Mouse (Mus musculus): ENCODE results near the gene Tmem117. TPM values are rescaled to one million over a fixed set of nuclear protein-coding genes. Genes with fewer than 3 reads are reported as not detected.

Gene Tmem117
- polyA plus RNA-seq, 1 experiment from 2014 or later: 0.18 TPM

GRCm38 (mm10) chr15:94769227-94769626 lies 140.2 kb downstream of the Tmem117 start:
- no peaks in the 10 kb centered on the region for H3K27me3 ChIP-seq (replicated peaks; ENCODE audit: control insufficient read depth, insufficient read depth, low read length)
- no peaks in the 10 kb centered on the region for H3K4me1 ChIP-seq (replicated peaks; ENCODE audit: control insufficient read depth, insufficient read depth, low read length)
- no peaks in the 10 kb centered on the region for H3K9me3 ChIP-seq (ENCODE audit: control insufficient read depth, low read length)
- ATAC-seq (replicated peaks; ENCODE audit: low FRiP score) (peak; percentile 57), DNase-seq (ENCODE audit: low spot score) (no peak)
- H3K4me2 ChIP-seq: no peak overlapping the region
- no peaks in the 10 kb centered on the region for H3K36me3 ChIP-seq (ENCODE audit: control insufficient read depth, insufficient read depth, low read length)
- H3K27ac ChIP-seq (ENCODE audit: low read depth, low read length): no peak overlapping the region
- H3K4me3 ChIP-seq (ENCODE audit: low read depth, low read length): no peak overlapping the region
- H3K9ac ChIP-seq (ENCODE audit: low read depth, low read length): no peak overlapping the region
- 25% methylated on average over 4 of the region's 4 CpGs for WGBS

- no peak for ATAC-seq (replicated peaks; ENCODE audit: low FRiP score)
- no peak for DNase-seq (ENCODE audit: low spot score)
- no peaks in the 10 kb centered on the region for H3K9me3 ChIP-seq (ENCODE audit: control insufficient read depth, low read length)
- no peaks in the 10 kb centered on the region for H3K27me3 ChIP-seq (replicated peaks; ENCODE audit: control insufficient read depth, insufficient read depth, low read length)
- H3K4me3 ChIP-seq (ENCODE audit: low read depth, low read length): no peak overlapping the region
- no peak overlapping the region for H3K27ac ChIP-seq (ENCODE audit: low read depth, low read length)
- 82% methylated on average over 7 of the region's 7 CpGs for WGBS
- H3K36me3 ChIP-seq (ENCODE audit: control insufficient read depth, insufficient read depth, low read length): no peaks in the 10 kb centered on the region
- no peak overlapping the region for H3K4me2 ChIP-seq
- no peak overlapping the region for H3K9ac ChIP-seq (ENCODE audit: low read depth, low read length)
- H3K4me1 ChIP-seq (replicated peaks; ENCODE audit: control insufficient read depth, insufficient read depth, low read length): no peaks in the 10 kb centered on the region
These were observed 142.0 kb downstream of the Tmem117 start for GRCm38 (mm10) chr15:94770832-94771578.

- H3K36me3 ChIP-seq (ENCODE audit: control insufficient read depth, insufficient read depth, low read length): no peaks in the 10 kb centered on the region
- H3K27ac ChIP-seq (ENCODE audit: low read depth, low read length): no peak overlapping the region
- no peak for ATAC-seq (replicated peaks; ENCODE audit: low FRiP score)
- DNase-seq (ENCODE audit: low spot score): no peak
- WGBS: 86% methylated on average over 19 of the region's 19 CpGs
- no peak overlapping the region for H3K9ac ChIP-seq (ENCODE audit: low read depth, low read length)
- H3K4me1 ChIP-seq (replicated peaks; ENCODE audit: control insufficient read depth, insufficient read depth, low read length): no peaks in the 10 kb centered on the region
- H3K4me2 ChIP-seq: no peak overlapping the region
- no peaks in the 10 kb centered on the region for H3K9me3 ChIP-seq (ENCODE audit: control insufficient read depth, low read length)
- no peaks in the 10 kb centered on the region for H3K27me3 ChIP-seq (replicated peaks; ENCODE audit: control insufficient read depth, insufficient read depth, low read length)
- no peak overlapping the region for H3K4me3 ChIP-seq (ENCODE audit: low read depth, low read length)
These were observed 142.7 kb downstream of the Tmem117 start for GRCm38 (mm10) chr15:94771691-94772090.

GRCm38 (mm10) chr15:94776119-94777069 lies 147.4 kb downstream of the Tmem117 start:
- Histone ChIP-seq H3K4me3 (ENCODE audit: low read depth, low read length) (no peak overlapping the region), H3K9me3 (ENCODE audit: control insufficient read depth, low read length) (no peaks in the 10 kb centered on the region), H3K27ac (ENCODE audit: low read depth, low read length) (no peak overlapping the region), H3K36me3 (ENCODE audit: control insufficient read depth, insufficient read depth, low read length) (no peaks in the 10 kb centered on the region), H3K4me1 (replicated peaks; ENCODE audit: control insufficient read depth, insufficient read depth, low read length) (no peaks in the 10 kb centered on the region), H3K4me2 (no peak overlapping the region), H3K27me3 (replicated peaks; ENCODE audit: control insufficient read depth, insufficient read depth, low read length) (no peaks in the 10 kb centered on the region), H3K9ac (ENCODE audit: low read depth, low read length) (no peak overlapping the region)
- ATAC-seq (replicated peaks; ENCODE audit: low FRiP score) (no peak), DNase-seq (ENCODE audit: low spot score) (no peak)
- WGBS: 70% methylated on average over 17 of the region's 17 CpGs

- Histone ChIP-seq H3K36me3 (ENCODE audit: control insufficient read depth, insufficient read depth, low read length) (no peaks in the 10 kb centered on the region), H3K4me1 (replicated peaks; ENCODE audit: control insufficient read depth, insufficient read depth, low read length) (no peaks in the 10 kb centered on the region), H3K4me3 (ENCODE audit: low read depth, low read length) (no peak overlapping the region), H3K9ac (ENCODE audit: low read depth, low read length) (no peak overlapping the region), H3K9me3 (ENCODE audit: control insufficient read depth, low read length) (no peaks in the 10 kb centered on the region), H3K27ac (ENCODE audit: low read depth, low read length) (no peak overlapping the region), H3K4me2 (no peak overlapping the region), H3K27me3 (replicated peaks; ENCODE audit: control insufficient read depth, insufficient read depth, low read length) (no peaks in the 10 kb centered on the region)
- no peak for ATAC-seq (replicated peaks; ENCODE audit: low FRiP score)
- 62% methylated on average over 1 of the region's 1 CpGs for WGBS
- DNase-seq (ENCODE audit: low spot score): no peak
These were observed 152.5 kb downstream of the Tmem117 start for GRCm38 (mm10) chr15:94781556-94781955.

GRCm38 (mm10) chr15:94793455-94793854 lies 164.4 kb downstream of the Tmem117 start:
- Histone ChIP-seq H3K9ac (ENCODE audit: low read depth, low read length) (no peak overlapping the region), H3K36me3 (ENCODE audit: control insufficient read depth, insufficient read depth, low read length) (no peaks in the 10 kb centered on the region), H3K4me1 (replicated peaks; ENCODE audit: control insufficient read depth, insufficient read depth, low read length) (no peaks in the 10 kb centered on the region), H3K4me3 (ENCODE audit: low read depth, low read length) (no peak overlapping the region), H3K27me3 (replicated peaks; ENCODE audit: control insufficient read depth, insufficient read depth, low read length) (no peaks in the 10 kb centered on the region), H3K27ac (ENCODE audit: low read depth, low read length) (no peak overlapping the region), H3K4me2 (no peak overlapping the region), H3K9me3 (ENCODE audit: control insufficient read depth, low read length) (no peaks in the 10 kb centered on the region)
- DNase-seq (ENCODE audit: low spot score) (no peak), ATAC-seq (replicated peaks; ENCODE audit: low FRiP score) (no peak)
- WGBS: 80% methylated on average over 8 of the region's 8 CpGs

- no peaks in the 10 kb centered on the region for H3K9me3 ChIP-seq (ENCODE audit: control insufficient read depth, low read length)
- no peak overlapping the region for H3K4me2 ChIP-seq
- H3K27me3 ChIP-seq (replicated peaks; ENCODE audit: control insufficient read depth, insufficient read depth, low read length): no peaks in the 10 kb centered on the region
- H3K4me3 ChIP-seq (ENCODE audit: low read depth, low read length): no peak overlapping the region
- no peaks in the 10 kb centered on the region for H3K4me1 ChIP-seq (replicated peaks; ENCODE audit: control insufficient read depth, insufficient read depth, low read length)
- no peaks in the 10 kb centered on the region for H3K36me3 ChIP-seq (ENCODE audit: control insufficient read depth, insufficient read depth, low read length)
- 70% methylated on average over 4 of the region's 4 CpGs for WGBS
- no peak for DNase-seq (ENCODE audit: low spot score)
- ATAC-seq (replicated peaks; ENCODE audit: low FRiP score): no peak
- H3K27ac ChIP-seq (ENCODE audit: low read depth, low read length): no peak overlapping the region
- H3K9ac ChIP-seq (ENCODE audit: low read depth, low read length): no peak overlapping the region
These were observed 166.5 kb downstream of the Tmem117 start for GRCm38 (mm10) chr15:94795484-94795883.

- Histone ChIP-seq H3K4me3 (ENCODE audit: low read depth, low read length) (no peak overlapping the region), H3K4me2 (no peak overlapping the region), H3K27ac (ENCODE audit: low read depth, low read length) (no peak overlapping the region), H3K9me3 (ENCODE audit: control insufficient read depth, low read length) (no peaks in the 10 kb centered on the region), H3K9ac (ENCODE audit: low read depth, low read length) (no peak overlapping the region), H3K4me1 (replicated peaks; ENCODE audit: control insufficient read depth, insufficient read depth, low read length) (no peaks in the 10 kb centered on the region), H3K27me3 (replicated peaks; ENCODE audit: control insufficient read depth, insufficient read depth, low read length) (no peaks in the 10 kb centered on the region), H3K36me3 (ENCODE audit: control insufficient read depth, insufficient read depth, low read length) (no peaks in the 10 kb centered on the region)
- ATAC-seq (replicated peaks; ENCODE audit: low FRiP score): no peak
- WGBS: 61% methylated on average over 3 of the region's 3 CpGs
- DNase-seq (ENCODE audit: low spot score): no peak
These were observed 169.2 kb downstream of the Tmem117 start for GRCm38 (mm10) chr15:94798236-94798635.
